Mouse (Mus musculus): ENCODE results near the gene Ube2q2. TPM values are rescaled to one million over a fixed set of nuclear protein-coding genes. Genes with fewer than 3 reads are reported as not detected.
"Not testable (repeated sequence)": the region's sequence is repeated elsewhere in the genome, so short reads cannot be mapped to it uniquely, and the experiment has no call there.

The Ube2q2 gene
- total and polyA plus RNA-seq, 3 experiments = 13.1 to 24.4 (median 24.1) TPM

DNA sequence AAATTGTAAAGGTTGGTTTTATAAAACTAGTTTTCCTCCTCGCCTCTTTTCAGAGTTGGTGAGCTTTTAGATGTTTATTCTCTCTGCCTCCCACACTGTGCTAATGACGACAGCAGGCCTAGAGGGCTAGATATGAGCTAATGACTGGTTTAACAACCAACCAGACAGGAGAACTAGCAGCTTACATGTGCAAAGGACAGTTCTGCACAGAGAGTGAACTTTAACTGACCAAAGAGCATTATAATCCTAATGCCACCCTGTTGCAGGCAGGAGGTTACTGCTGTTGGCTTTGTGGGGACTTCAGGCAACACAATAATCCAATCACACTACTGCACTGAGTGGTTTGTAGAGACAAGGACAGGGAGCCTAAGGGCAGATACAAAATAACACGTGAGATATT, 94.6 kb downstream of the Ube2q2 start:
- H3K4me1 ChIP-seq (ENCODE audit: control insufficient read depth in 1 of 2, insufficient read depth in 2 of 2) = peaks cover 2 to 9% of the 10 kb centered on the region in 2 experiments; a peak in 3 of 4 replicates
- no peak overlapping the region for H3K9ac ChIP-seq (ENCODE audit: insufficient read depth, low read depth)
- dilution Hi-C loops (cut with MboI; ENCODE audit: extremely low pct_ligation_motif_present, extremely low pct_unique_long_range_greater_than_20kb, low sequenced_read_pairs) (no loop called here), in situ Hi-C loops (cut with MboI; ENCODE audit: low pct_ligation_motif_present, low pct_unique_long_range_greater_than_20kb, low sequenced_read_pairs) (no loop called here)
- no peaks in the 10 kb centered on the region for H3K9me3 ChIP-seq (replicated peaks; ENCODE audit: low read length)
- no peak for TF ChIP-seq SMC3 (IDR thresholded peaks at IDR 0.05; ENCODE audit: low read depth, low read length)
- TF ChIP-seq MXI1 (IDR thresholded peaks at IDR 0.05; ENCODE audit: low read depth, low read length) = no peak
- TF ChIP-seq ZMIZ1 (IDR thresholded peaks at IDR 0.05; ENCODE audit: low read depth, low read length) = no peak
- TF ChIP-seq KAT2A (IDR thresholded peaks at IDR 0.05; ENCODE audit: insufficient replicate concordance, low read length) = no peak
- TF ChIP-seq UBTF (IDR thresholded peaks at IDR 0.05; ENCODE audit: low read depth, low read length) = no peak
- TF ChIP-seq EP300 (IDR thresholded peaks at IDR 0.05; ENCODE audit: low read length) = no peak
- TF ChIP-seq RCOR1 (conservative IDR thresholded peaks at IDR 0.05; ENCODE audit: low read depth, low read length) = no peak
- no peak for TF ChIP-seq IRF4 (IDR thresholded peaks at IDR 0.05; ENCODE audit: low read depth, low read length)
- no peak for TF ChIP-seq POLR2AphosphoS2 (IDR thresholded peaks at IDR 0.05; ENCODE audit: low read depth, low read length)
- no peak for TF ChIP-seq POLR2A (IDR thresholded peaks at IDR 0.05; ENCODE audit: low read depth, low read length)
- TF ChIP-seq TBP (conservative IDR thresholded peaks at IDR 0.05; ENCODE audit: low read depth, low read length) = no peak
- no peak for TF ChIP-seq ELF1 (IDR thresholded peaks at IDR 0.05; ENCODE audit: low read depth, low read length)
- TF ChIP-seq CHD1 (IDR thresholded peaks at IDR 0.05; ENCODE audit: low read depth, low read length) = no peak
- no peak for TF ChIP-seq CTCF (conservative IDR thresholded peaks at IDR 0.05 in 1 of 2, IDR thresholded peaks at IDR 0.05 in 1 of 2; ENCODE audit: low read depth in 2 of 2, low read length in 2 of 2)
- H3K27me3 ChIP-seq (replicated peaks) = peaks cover 2% of the 10 kb centered on the region
- H3K79me2 ChIP-seq (replicated peaks; ENCODE audit: control insufficient read depth, extremely low read depth, insufficient read depth, poor library complexity, severe bottlenecking) = no peaks in the 10 kb centered on the region
- H3K36me3 ChIP-seq (replicated peaks in 1 of 2; ENCODE audit: control insufficient read depth in 1 of 2, insufficient read depth in 1 of 2, low read length in 1 of 2) = no peaks in the 10 kb centered on the region
- H3K27ac ChIP-seq (ENCODE audit: insufficient read depth, low read depth) = no peak overlapping the region
- H3K4me3 ChIP-seq (replicated peaks in 1 of 3; ENCODE audit: low read depth in 2 of 3, low read length in 2 of 3, poor library complexity in 1 of 3) = no peak overlapping the region
- DNase-seq (ENCODE audit: extremely low read depth) = no peak
- no peak overlapping the region for H3K4me2 ChIP-seq (ENCODE audit: insufficient read depth, low read depth, poor library complexity, severe bottlenecking)

- H3K9me3 ChIP-seq (replicated peaks; ENCODE audit: low read length) = no peaks in the 10 kb centered on the region
- H3K4me1 ChIP-seq (ENCODE audit: control insufficient read depth in 1 of 2, insufficient read depth in 2 of 2) = peaks cover 2 to 9% of the 10 kb centered on the region in 2 experiments; a peak in 3 of 4 replicates
- no peaks in the 10 kb centered on the region for H3K79me2 ChIP-seq (replicated peaks; ENCODE audit: control insufficient read depth, extremely low read depth, insufficient read depth, poor library complexity, severe bottlenecking)
- no peaks in the 10 kb centered on the region for H3K36me3 ChIP-seq (replicated peaks in 1 of 2; ENCODE audit: control insufficient read depth in 1 of 2, insufficient read depth in 1 of 2, low read length in 1 of 2)
- H3K4me3 ChIP-seq (replicated peaks in 1 of 3; ENCODE audit: low read depth in 2 of 3, low read length in 2 of 3, poor library complexity in 1 of 3) = no peak overlapping the region
- dilution Hi-C loops (cut with MboI; ENCODE audit: extremely low pct_ligation_motif_present, extremely low pct_unique_long_range_greater_than_20kb, low sequenced_read_pairs) = no loop called here
- no peak overlapping the region for H3K27ac ChIP-seq (ENCODE audit: insufficient read depth, low read depth)
- in situ Hi-C loops (cut with MboI; ENCODE audit: low pct_ligation_motif_present, low pct_unique_long_range_greater_than_20kb, low sequenced_read_pairs) = no loop called here
- peaks cover 2% of the 10 kb centered on the region for H3K27me3 ChIP-seq (replicated peaks)
- DNase-seq (ENCODE audit: extremely low read depth) = no peak
- no peak overlapping the region for H3K9ac ChIP-seq (ENCODE audit: insufficient read depth, low read depth)
- no peak overlapping the region for H3K4me2 ChIP-seq (ENCODE audit: insufficient read depth, low read depth, poor library complexity, severe bottlenecking)
- TF ChIP-seq HCFC1 (IDR thresholded peaks at IDR 0.05; ENCODE audit: low read depth, low read length) (no peak), ZMIZ1 (IDR thresholded peaks at IDR 0.05; ENCODE audit: low read depth, low read length) (no peak), JUND (conservative IDR thresholded peaks at IDR 0.05; ENCODE audit: low read depth, low read length) (no peak), CHD1 (IDR thresholded peaks at IDR 0.05; ENCODE audit: low read depth, low read length) (no peak), JUN (IDR thresholded peaks at IDR 0.05; ENCODE audit: insufficient read depth, low read depth, low read length) (no peak), NRF1 (IDR thresholded peaks at IDR 0.05; ENCODE audit: low read depth, low read length) (no peak), CTCF (conservative IDR thresholded peaks at IDR 0.05 in 1 of 2, IDR thresholded peaks at IDR 0.05 in 1 of 2; ENCODE audit: low read depth in 2 of 2, low read length in 2 of 2) (no peak), ELF1 (IDR thresholded peaks at IDR 0.05; ENCODE audit: low read depth, low read length) (no peak), KAT2A (IDR thresholded peaks at IDR 0.05; ENCODE audit: insufficient replicate concordance, low read length) (no peak), UBTF (IDR thresholded peaks at IDR 0.05; ENCODE audit: low read depth, low read length) (no peak), BHLHE40 (IDR thresholded peaks at IDR 0.05; ENCODE audit: low read depth, low read length) (no peak), USF1 (IDR thresholded peaks at IDR 0.05; ENCODE audit: low read depth, low read length) (no peak), IRF4 (IDR thresholded peaks at IDR 0.05; ENCODE audit: low read depth, low read length) (no peak), CHD2 (IDR thresholded peaks at IDR 0.05; ENCODE audit: low read length) (no peak), SIN3A (IDR thresholded peaks at IDR 0.05; ENCODE audit: low read length) (no peak)
Measured at GRCm38 (mm10) chr9:55244079-55244478, 95.4 kb downstream of the Ube2q2 start.

DNA sequence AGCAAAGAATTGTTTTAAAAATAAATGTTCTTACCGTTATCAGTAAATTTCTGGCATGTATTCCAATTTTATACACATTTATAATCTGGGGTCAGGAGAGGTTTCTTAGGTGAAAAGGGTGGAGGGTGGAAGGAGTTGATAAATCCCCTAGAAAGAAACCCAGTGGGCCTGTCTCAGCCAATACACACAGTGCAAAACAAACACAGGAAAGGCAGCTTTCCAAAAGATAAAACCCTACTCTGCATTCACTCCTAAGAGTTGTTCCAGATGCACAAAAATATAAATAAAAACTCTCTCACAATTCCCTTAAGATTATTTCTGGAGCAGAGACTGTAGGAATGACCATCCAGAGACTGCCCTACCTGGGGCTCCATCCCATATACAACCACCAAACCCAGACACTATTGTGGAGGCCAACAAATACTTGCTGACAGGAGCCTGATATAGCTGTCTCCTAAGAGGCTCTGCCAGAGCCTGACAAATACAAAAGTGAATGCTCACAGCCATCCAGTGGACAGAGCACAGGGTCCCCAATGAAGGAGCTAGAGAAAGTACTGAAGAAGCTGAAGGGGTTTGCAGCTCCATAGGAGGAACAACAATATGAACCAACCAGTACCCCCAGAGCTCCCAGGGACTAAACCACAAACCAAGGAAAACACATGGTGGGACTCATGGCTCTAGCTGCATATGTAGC, 96.5 kb downstream of the Ube2q2 start:
- H3K79me2 ChIP-seq (replicated peaks; ENCODE audit: control insufficient read depth, extremely low read depth, insufficient read depth, poor library complexity, severe bottlenecking); DNase-seq (ENCODE audit: extremely low read depth); H3K4me3 ChIP-seq (replicated peaks in 1 of 3; ENCODE audit: low read depth in 2 of 3, low read length in 2 of 3, poor library complexity in 1 of 3); H3K4me2 ChIP-seq (ENCODE audit: insufficient read depth, low read depth, poor library complexity, severe bottlenecking); in situ Hi-C loops (cut with MboI; ENCODE audit: low pct_ligation_motif_present, low pct_unique_long_range_greater_than_20kb, low sequenced_read_pairs); H3K9ac ChIP-seq (ENCODE audit: insufficient read depth, low read depth); dilution Hi-C loops (cut with MboI; ENCODE audit: extremely low pct_ligation_motif_present, extremely low pct_unique_long_range_greater_than_20kb, low sequenced_read_pairs); H3K36me3 ChIP-seq (replicated peaks in 1 of 2; ENCODE audit: control insufficient read depth in 1 of 2, insufficient read depth in 1 of 2, low read length in 1 of 2); H3K9me3 ChIP-seq (replicated peaks; ENCODE audit: low read length); H3K27me3 ChIP-seq (replicated peaks); H3K27ac ChIP-seq (ENCODE audit: insufficient read depth, low read depth); H3K4me1 ChIP-seq (ENCODE audit: control insufficient read depth in 1 of 2, insufficient read depth in 2 of 2): not testable (repeated sequence)
